9 mouse cellular contexts compared by ENCODE assay signal in the genomic region with DNA sequence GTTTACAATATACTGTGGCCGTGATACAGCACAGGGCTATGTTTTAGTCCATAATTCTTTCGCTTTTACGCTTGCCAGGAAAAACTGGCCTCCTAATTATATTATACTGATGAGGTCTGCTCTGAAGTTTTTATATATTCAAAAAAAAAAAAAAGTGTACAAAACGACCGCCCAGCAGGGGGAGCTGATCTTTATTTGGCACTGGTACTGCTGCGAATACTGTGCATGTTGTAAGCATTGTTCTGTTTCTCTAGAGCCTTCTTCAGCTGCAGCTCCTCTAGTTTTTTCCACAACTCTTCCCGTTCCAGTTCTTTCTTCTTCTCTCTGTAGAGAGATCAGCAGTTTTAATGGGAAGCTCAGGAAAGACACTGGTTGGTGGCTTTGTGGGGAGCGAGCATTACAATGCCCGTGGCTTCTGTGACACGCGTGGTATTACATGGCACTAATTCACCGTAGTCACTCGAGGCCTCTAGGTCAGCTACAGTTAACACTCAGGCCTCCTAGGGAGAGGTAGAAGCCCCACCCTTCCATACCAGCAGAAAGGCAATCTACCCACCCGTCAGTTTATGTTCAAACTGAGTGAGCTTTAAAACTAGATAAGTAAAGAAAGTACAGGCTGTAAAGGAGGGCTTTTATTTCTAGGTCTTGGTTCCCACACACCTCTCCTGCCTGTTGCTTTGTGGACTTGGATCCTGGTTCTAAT. TPM values are rescaled to one million over a fixed set of nuclear protein-coding genes. Genes with fewer than 3 reads are reported as not detected.
DNase-seq lines count a peak whose midpoint lies in the region; ATAC-seq and TF ChIP-seq lines count a peak whose summit lies in the region.
"Had no signal": no experiment of that assay in that cellular context is flagged by ENCODE, and none has a peak within 500 bp of the region (broad histone marks: within the 10 kb centered on the region; RNA-seq: fewer than 3 reads in every experiment).

No protein-coding gene starts in this region.

- H3K36me3 ChIP-seq in forebrain, embryonic 11.5 days (ENCODE audit: control insufficient read depth, insufficient read depth, low read length) = no peaks in the 10 kb centered on the region; the same call in 1 of the 2 replicates
- peaks cover 86% of the 10 kb centered on the region for H3K36me3 ChIP-seq in forebrain, embryonic 13.5 days (ENCODE audit: poor library complexity, severe bottlenecking)
- peaks cover 54% of the 10 kb centered on the region for H3K36me3 ChIP-seq in limb, embryonic 15.5 days
- peaks cover 63% of the 10 kb centered on the region for H3K36me3 ChIP-seq in small intestine, adult 2 months (ENCODE audit: control insufficient read depth, insufficient read depth, low read length)

- ATAC-seq in forebrain, embryonic 11.5 days (replicated peaks; ENCODE audit: low FRiP score) = no peak
- ATAC-seq in forebrain, embryonic 13.5 days = no peak
- no peak for ATAC-seq in limb, embryonic 15.5 days (ENCODE audit: insufficient number of reproducible peaks, low FRiP score, low TSS enrichment, low read depth)
- ATAC-seq: Patski had no signal

- no peak overlapping the region for H3K4me2 ChIP-seq in forebrain, embryonic 11.5 days (ENCODE audit: low read depth, low read length, severe bottlenecking)
- H3K4me2 ChIP-seq in forebrain, embryonic 13.5 days = no peak overlapping the region
- no peak overlapping the region for H3K4me2 ChIP-seq in limb, embryonic 15.5 days

- H3K9me3 ChIP-seq in forebrain, embryonic 11.5 days (ENCODE audit: control insufficient read depth, low read length) = no peaks in the 10 kb centered on the region
- no peaks in the 10 kb centered on the region for H3K9me3 ChIP-seq in forebrain, embryonic 13.5 days (replicated peaks)
- H3K9me3 ChIP-seq in limb, embryonic 15.5 days = no peaks in the 10 kb centered on the region

- no peaks in the 10 kb centered on the region for H3K27me3 ChIP-seq in forebrain, embryonic 11.5 days (ENCODE audit: control insufficient read depth, insufficient read depth, low read length)
- no peaks in the 10 kb centered on the region for H3K27me3 ChIP-seq in forebrain, embryonic 13.5 days
- H3K27me3 ChIP-seq in limb, embryonic 15.5 days = no peaks in the 10 kb centered on the region
- H3K27me3 ChIP-seq in small intestine, adult 2 months (ENCODE audit: control insufficient read depth, insufficient read depth, low read length) = no peaks in the 10 kb centered on the region
- H3K27me3 ChIP-seq: Patski had no signal

- peak; percentile 70 for DNase-seq in forebrain, embryonic 11.5 days (ENCODE audit: low spot score)
- DNase-seq in spleen, postnatal 4 days (ENCODE audit: low spot score in 2 of 2) = peak; percentile 37 to 79
- no peak for DNase-seq in spleen, adult 12 weeks (ENCODE audit: low spot score)
- DNase-seq in embryo, embryonic 10 days (ENCODE audit: low spot score) = peak; percentile 71
- peak; percentile 79 for DNase-seq in heart, postnatal 4 days

- peak; percentile 15; the same call in 1 of the 2 replicates for TF ChIP-seq CTCF in small intestine, adult 2 months (IDR thresholded peaks at IDR 0.05; ENCODE audit: extremely low read depth, insufficient read length, insufficient replicate concordance, low read depth, low read length)

- 71% methylated on average over 14 of the region's 14 CpGs for WGBS in forebrain, embryonic 11.5 days
- 69% methylated on average over 14 of the region's 14 CpGs for WGBS in forebrain, embryonic 13.5 days
- WGBS in limb, embryonic 15.5 days = 45% methylated on average over 14 of the region's 14 CpGs
- WGBS in small intestine, adult 2 months = 57% methylated on average over 14 of the region's 14 CpGs

- no peak overlapping the region for H3K4me3 ChIP-seq in forebrain, embryonic 11.5 days (ENCODE audit: low read depth, low read length)
- H3K4me3 ChIP-seq in forebrain, embryonic 13.5 days = no peak overlapping the region
- H3K4me3 ChIP-seq in limb, embryonic 15.5 days = no peak overlapping the region
- H3K4me3 ChIP-seq in small intestine, adult 2 months (ENCODE audit: low read depth, low read length) = no peak overlapping the region

- no peaks in the 10 kb centered on the region for H3K4me1 ChIP-seq in forebrain, embryonic 11.5 days (replicated peaks; ENCODE audit: control insufficient read depth, insufficient read depth, low read length)
- H3K4me1 ChIP-seq in forebrain, embryonic 13.5 days = no peaks in the 10 kb centered on the region
- peaks cover 6% of the 10 kb centered on the region; the same call in 1 of the 2 replicates for H3K4me1 ChIP-seq in limb, embryonic 15.5 days
- no peaks in the 10 kb centered on the region for H3K4me1 ChIP-seq in small intestine, adult 2 months (ENCODE audit: control insufficient read depth, insufficient read depth, insufficient read length, low read length)

- no peak for TF ChIP-seq POLR2A in small intestine, adult 2 months (IDR thresholded peaks at IDR 0.05; ENCODE audit: low read depth, low read length)

- no peak overlapping the region for H3K9ac ChIP-seq in forebrain, embryonic 11.5 days (ENCODE audit: low read length)
- H3K9ac ChIP-seq in forebrain, embryonic 13.5 days = no peak overlapping the region
- no peak overlapping the region for H3K9ac ChIP-seq in limb, embryonic 15.5 days

- H3K27ac ChIP-seq in forebrain, embryonic 11.5 days (ENCODE audit: low read depth, low read length) = no peak overlapping the region
- no peak overlapping the region for H3K27ac ChIP-seq in forebrain, embryonic 13.5 days
- peak overlapping the region; percentile 70 for H3K27ac ChIP-seq in limb, embryonic 15.5 days
- no peak overlapping the region for H3K27ac ChIP-seq in small intestine, adult 2 months (ENCODE audit: insufficient read depth, low read depth, low read length)

RNA-seq across cellular contexts. Expression of gene Tmem206, which starts 27.2 kb away (rescaled TPM):
- 34.2 and 35.5 TPM in 2 replicates for polyA plus RNA-seq in forebrain, embryonic 11.5 days (2014; fragmentation: Nextera tagmentation; extraction: Ambion mirVana)
- 41.3 and 43.9 TPM in 2 replicates for polyA plus RNA-seq in forebrain, embryonic 13.5 days (2015; fragmentation: Nextera tagmentation; extraction: Ambion mirVana)
- 1 to 10 TPM; 5.6 to 6.6 TPM for total RNA-seq in heart, postnatal 4 days (2021)
- 17.8 and 18.5 TPM in 2 replicates for polyA plus RNA-seq in limb, embryonic 15.5 days (2015; fragmentation: Nextera tagmentation; extraction: Ambion mirVana)
- polyA plus RNA-seq in small intestine, adult 2 months (2012; rRNA removed) = 2.2 and 2.7 TPM in 2 replicates

RNA-seq across cellular contexts. Expression of gene Nenf, which starts 34.9 kb away (rescaled TPM):
- polyA plus RNA-seq in forebrain, embryonic 11.5 days (2014; fragmentation: Nextera tagmentation; extraction: Ambion mirVana) = 57.6 and 57.8 TPM in 2 replicates
- polyA plus RNA-seq in forebrain, embryonic 13.5 days (2015; fragmentation: Nextera tagmentation; extraction: Ambion mirVana) = 66.3 and 69.3 TPM in 2 replicates
- total RNA-seq in heart, postnatal 4 days (2021) = 100 to 1,000 TPM in 1 of 2 experiments, 10 to 100 TPM in 1; 97.3 to 103 TPM
- 111 and 112 TPM in 2 replicates for polyA plus RNA-seq in limb, embryonic 15.5 days (2015; fragmentation: Nextera tagmentation; extraction: Ambion mirVana)
- polyA plus RNA-seq in small intestine, adult 2 months (2012; rRNA removed) = 55.8 and 59.7 TPM in 2 replicates

RNA-seq across cellular contexts. Expression of gene Ppp2r5a, which starts 50.1 kb away (rescaled TPM):
- 19.4 and 21.9 TPM in 2 replicates for polyA plus RNA-seq in forebrain, embryonic 11.5 days (2014; fragmentation: Nextera tagmentation; extraction: Ambion mirVana)
- polyA plus RNA-seq in forebrain, embryonic 13.5 days (2015; fragmentation: Nextera tagmentation; extraction: Ambion mirVana) = 6.5 and 7.4 TPM in 2 replicates
- 10 to 100 TPM; 90.7 to 95.0 TPM for total RNA-seq in heart, postnatal 4 days (2021)
- 19.0 and 20.6 TPM in 2 replicates for polyA plus RNA-seq in limb, embryonic 15.5 days (2015; fragmentation: Nextera tagmentation; extraction: Ambion mirVana)
- polyA plus RNA-seq in small intestine, adult 2 months (2012; rRNA removed) = 18.5 and 46.6 TPM in 2 replicates
